Mouse (Mus musculus) cerebellum, adult 9-11 months (tissue): ENCODE results near the gene Ifnar1.

ENCODE experiments used
- DNase-seq: peaks from one replicate; pipeline ENCODE4 v3.0.0; 2022

Gene Ifnar1

GRCm38 (mm10) chr16:91546391-91546835 lies 61.4 kb downstream of the Ifnar1 start:
- DNase-seq, result peak; percentile 26

DNA sequence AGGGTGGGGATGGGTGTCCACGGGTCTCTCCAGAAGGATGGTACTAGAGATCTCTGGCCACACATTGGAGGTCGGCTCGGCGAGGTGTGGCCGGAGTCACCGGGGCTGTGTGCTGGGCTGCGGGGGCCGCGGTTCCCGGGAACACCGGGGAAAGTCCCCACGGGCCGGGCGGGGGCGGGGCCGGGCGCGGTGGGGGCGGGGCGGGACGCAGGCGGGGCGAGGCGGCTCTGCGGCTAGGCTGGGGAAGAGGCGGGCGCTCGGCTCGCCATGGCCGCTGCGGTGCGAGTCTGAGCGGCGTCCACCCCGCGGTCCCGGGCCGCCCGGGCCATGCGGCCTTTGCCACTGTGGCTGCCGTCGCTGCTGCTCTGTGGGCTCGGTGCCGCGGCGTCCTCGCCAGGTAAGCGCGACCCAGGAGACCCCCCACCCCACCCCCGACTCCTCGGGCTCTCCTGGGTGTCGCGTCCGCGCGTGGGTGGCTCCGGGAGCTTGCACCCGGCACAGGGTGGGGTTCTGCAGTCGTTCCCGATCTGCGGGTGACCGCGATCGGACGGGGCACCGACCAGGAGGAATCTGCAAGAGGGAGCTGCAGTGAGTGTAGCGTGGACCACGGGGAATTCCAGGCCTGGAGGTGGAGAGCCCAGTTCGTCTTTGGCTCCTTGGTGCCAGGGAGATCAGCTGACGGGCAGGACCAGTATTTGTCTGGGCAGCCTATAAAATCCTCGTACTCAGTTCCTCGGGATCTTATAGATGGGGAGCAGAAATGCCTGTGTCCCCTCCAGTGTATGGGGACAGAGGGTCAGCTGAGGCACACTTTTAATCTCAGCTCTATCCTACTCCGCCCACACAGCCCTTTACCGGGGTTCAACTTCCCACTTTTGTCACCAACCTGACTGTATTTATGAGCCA lies 62.1 kb downstream of the Ifnar1 start, which contains the start of gene Ifngr2:
TSS of gene Ifngr2 (plus strand) at position 237 of the 906 bp plus-strand sequence.
- peak; percentile 66 for DNase-seq

GRCm38 (mm10) chr16:91547974-91548373 lies 62.9 kb downstream of the Ifnar1 start:
- no peak for DNase-seq

DNA sequence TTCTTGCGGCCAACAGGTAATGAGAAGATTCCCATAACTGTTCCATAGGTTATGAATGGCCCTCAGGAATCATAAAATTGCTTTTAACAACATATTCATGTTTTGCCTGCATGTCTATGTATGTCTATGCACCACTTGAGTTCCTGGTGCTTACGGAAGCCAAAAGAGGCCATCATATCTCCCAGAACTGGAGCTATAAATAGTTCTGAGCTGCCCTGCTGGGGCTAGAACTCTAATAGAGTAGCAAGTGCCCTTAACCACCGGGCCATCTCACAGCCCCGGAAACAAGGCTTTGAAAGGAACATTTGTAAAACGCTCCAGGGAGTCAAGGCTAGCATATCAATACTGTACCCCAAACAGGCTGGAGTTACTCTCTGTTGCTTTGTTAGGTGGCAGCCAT lies 63.5 kb downstream of the Ifnar1 start:
- DNase-seq, result no peak

- no peak for DNase-seq
Observed at GRCm38 (mm10) chr16:91548996-91549395, 64.0 kb downstream of the Ifnar1 start.

- no peak for DNase-seq
Observed at GRCm38 (mm10) chr16:91549616-91550015, 64.6 kb downstream of the Ifnar1 start.

DNA sequence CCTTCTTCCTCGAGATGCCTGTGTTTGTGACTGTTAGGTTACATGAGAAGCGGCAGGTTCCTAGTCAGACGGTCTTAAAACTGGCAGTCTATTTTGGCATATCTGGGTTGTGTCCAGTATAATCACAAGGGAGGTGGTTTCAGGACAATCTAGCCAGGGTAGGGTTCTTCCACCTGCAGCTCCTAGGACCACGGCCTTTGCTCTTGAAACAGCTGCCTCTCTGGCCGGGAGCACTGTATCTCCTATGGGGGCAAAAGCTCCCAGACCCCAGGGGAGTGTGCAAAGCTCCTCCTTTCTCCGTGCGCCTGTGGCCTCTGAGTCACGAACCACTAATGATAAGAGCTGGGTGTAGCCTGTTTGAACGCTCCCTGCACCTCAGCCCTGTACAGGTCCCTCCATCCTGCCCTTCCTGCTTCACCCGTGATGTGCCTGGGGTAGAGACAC lies 66.1 kb downstream of the Ifnar1 start:
- DNase-seq, result no peak

GRCm38 (mm10) chr16:91552072-91552471 lies 67.0 kb downstream of the Ifnar1 start:
- DNase-seq, result no peak

DNA sequence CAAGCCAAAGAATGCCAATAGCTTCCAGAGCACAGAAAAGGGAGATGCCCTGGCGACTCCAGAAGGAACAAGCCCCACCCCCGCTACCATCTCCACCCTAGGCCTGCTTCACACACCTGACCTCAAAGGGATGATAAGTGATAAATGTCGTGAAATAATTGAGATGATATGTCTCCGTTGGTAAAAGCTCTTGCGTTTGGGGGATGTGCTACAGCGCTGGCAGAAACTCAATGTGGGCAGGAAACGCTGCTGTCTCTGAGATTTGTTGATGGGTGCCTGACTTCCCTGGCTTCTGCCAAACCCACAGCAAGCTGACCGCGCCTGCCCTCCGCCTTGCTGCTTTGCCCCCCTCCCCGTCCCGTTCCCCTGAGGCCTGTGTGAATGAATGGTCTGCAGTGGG lies 68.6 kb downstream of the Ifnar1 start:
- peak; percentile 24 for DNase-seq

GRCm38 (mm10) chr16:91555017-91555605 lies 70.1 kb downstream of the Ifnar1 start:
- no peak for DNase-seq

DNA sequence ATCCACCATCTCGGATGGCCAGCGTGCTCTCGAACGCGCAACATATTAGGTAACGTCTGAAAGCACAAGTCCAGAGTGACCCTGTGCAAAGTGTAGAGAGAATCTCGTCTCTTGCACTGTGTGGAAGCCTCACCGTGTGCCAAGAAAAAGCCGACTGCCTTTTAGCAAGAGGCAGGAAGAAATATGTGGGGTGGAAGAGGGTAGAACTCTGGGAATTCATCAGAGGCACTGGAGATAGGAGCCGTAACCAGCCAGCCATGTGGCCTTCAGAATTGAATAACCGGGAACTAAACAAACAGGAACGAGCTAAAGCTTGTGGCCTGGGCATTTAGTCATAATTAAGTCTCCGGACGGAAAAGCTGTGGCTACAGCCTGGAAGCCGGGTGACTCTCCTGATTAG lies 71.6 kb downstream of the Ifnar1 start:
- no peak for DNase-seq
